Mouse (Mus musculus) heart, postnatal 4 days (tissue): ENCODE measurements around the gene Rbsn. TPM values are rescaled to one million over a fixed set of nuclear protein-coding genes. Genes with fewer than 3 reads are reported as not detected.

ENCODE experiments used
- DNase-seq: peaks from one replicate; pipeline ENCODE4 v3.0.0; 2021
- total RNA-seq, 2 experiments: library from RNA; stranded (reverse); gene quantifications; 2 replicates each; pipeline ENCODE4 v1.2.3; 2021

Gene Rbsn
- total RNA-seq, result 10 to 100 TPM; 16.1 to 21.5 TPM

- DNase-seq, result peak; percentile 92
Measured at GRCm38 (mm10) chr6:92214773-92215449, at the start of gene Rbsn. Gene Rbsn, minus strand, starts transcription at chr6:92214925.

GRCm38 (mm10) chr6:92261162-92261843, 46.6 kb upstream of the Rbsn start:
- no peak for DNase-seq

GRCm38 (mm10) chr6:92255346-92255745, 40.6 kb upstream of the Rbsn start:
- no peak for DNase-seq

- no peak for DNase-seq
Measured at GRCm38 (mm10) chr6:92253253-92253870, 38.6 kb upstream of the Rbsn start.

- no peak for DNase-seq
Measured at GRCm38 (mm10) chr6:92247215-92247919, 32.6 kb upstream of the Rbsn start.

GRCm38 (mm10) chr6:92246335-92246734, 31.6 kb upstream of the Rbsn start:
- DNase-seq, result no peak

GRCm38 (mm10) chr6:92244591-92244990, 29.9 kb upstream of the Rbsn start, which contains the start of gene Trh:
Gene Trh, minus strand, starts transcription at chr6:92244650.
- DNase-seq, result no peak

GRCm38 (mm10) chr6:92241178-92241906, 26.6 kb upstream of the Rbsn start:
- DNase-seq, result peak; percentile 55

GRCm38 (mm10) chr6:92235036-92235435, 20.3 kb upstream of the Rbsn start:
- DNase-seq, result no peak

- DNase-seq, result no peak
Measured at GRCm38 (mm10) chr6:92231762-92232161, 17.0 kb upstream of the Rbsn start.

GRCm38 (mm10) chr6:92231356-92231755, 16.6 kb upstream of the Rbsn start:
- DNase-seq, result no peak

GRCm38 (mm10) chr6:92229586-92229985, 14.9 kb upstream of the Rbsn start:
- no peak for DNase-seq

GRCm38 (mm10) chr6:92229103-92229502, 14.4 kb upstream of the Rbsn start:
- no peak for DNase-seq

GRCm38 (mm10) chr6:92224981-92225380, 10.3 kb upstream of the Rbsn start:
- no peak for DNase-seq

GRCm38 (mm10) chr6:92222021-92222420, 7.3 kb upstream of the Rbsn start:
- no peak for DNase-seq

GRCm38 (mm10) chr6:92221604-92222003, 6.9 kb upstream of the Rbsn start:
- no peak for DNase-seq

- DNase-seq, result peak; percentile 45
Measured at GRCm38 (mm10) chr6:92219445-92219844, 4.7 kb upstream of the Rbsn start.

GRCm38 (mm10) chr6:92214055-92214772, 511 bp downstream of the Rbsn start:
- peak; percentile 6 for DNase-seq

- DNase-seq, result no peak
Measured at GRCm38 (mm10) chr6:92199414-92199813, 15.3 kb downstream of the Rbsn start.

GRCm38 (mm10) chr6:92184178-92184577, 30.5 kb downstream of the Rbsn start:
- DNase-seq, result no peak

GRCm38 (mm10) chr6:92183621-92184131, 31.0 kb downstream of the Rbsn start, which contains the start of gene Mrps25:
Gene Mrps25, minus strand, starts transcription at chr6:92184033.
- DNase-seq, result peak; percentile 73
